Mouse (Mus musculus) liver, postnatal 0 days (tissue): ENCODE results near the gene Apc2.

Source experiments
- CTCF ChIP-seq: sonication (generic); IDR thresholded peaks from 2 replicates; pipeline ENCODE4 v1.5.1; 2016; ENCODE audit warnings: antibody characterized with exemption, low read depth
- EP300 ChIP-seq: IDR thresholded peaks from 2 replicates; pipeline ENCODE4 v1.6.1; 2016; ENCODE audit warnings: antibody characterized with exemption, low read depth, mild to moderate bottlenecking

DNA sequence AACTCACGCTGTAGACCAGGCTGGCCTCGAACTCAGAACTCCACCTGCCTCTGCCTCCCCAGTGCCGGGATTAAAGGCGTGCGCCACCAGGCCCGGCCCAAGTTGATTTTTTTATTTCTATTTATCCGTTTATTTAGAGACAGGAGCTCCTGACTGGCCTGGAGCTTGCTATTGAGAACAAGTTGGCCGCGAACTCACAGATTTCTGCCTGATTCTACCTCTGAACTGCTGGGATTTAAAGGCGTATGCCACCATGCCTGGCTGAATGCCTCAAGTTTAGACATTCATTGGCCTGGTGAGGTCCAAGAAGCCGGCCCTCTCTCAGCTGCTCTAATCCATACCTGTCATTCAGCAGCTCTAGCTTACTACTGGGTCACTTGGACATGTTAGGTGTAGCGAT, 33.6 kb upstream of the Apc2 start:
- no peak for TF ChIP-seq CTCF
- TF ChIP-seq EP300, result no peak
